Mouse (Mus musculus) urinary bladder, postnatal 25 days (tissue): ENCODE measurements around the gene Rai14.

ENCODE experiments used
- DNase-seq: peaks from one replicate; pipeline ENCODE4 v3.0.0; 2022; ENCODE audit warnings: low spot score

The Rai14 gene

DNA sequence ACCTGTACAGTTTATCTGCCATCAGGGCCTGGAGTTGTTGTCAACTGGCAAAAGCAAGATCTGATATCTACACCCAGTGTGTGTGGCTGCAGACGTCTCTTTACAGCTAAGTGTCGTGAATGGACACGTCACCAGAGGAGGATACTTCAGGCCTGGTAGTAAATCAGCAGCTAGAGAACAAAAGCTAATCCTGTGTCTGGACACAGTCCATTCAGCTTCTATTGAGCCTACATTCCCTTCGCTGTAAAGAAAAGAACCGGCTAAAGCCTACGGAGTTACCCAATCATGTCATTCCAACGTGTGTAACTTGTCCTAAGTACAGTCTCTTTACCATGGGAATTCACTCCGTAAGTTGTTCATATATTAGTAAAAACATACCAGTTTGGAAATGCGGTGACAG lies 103.4 kb downstream of the Rai14 start:
- no peak for DNase-seq

DNA sequence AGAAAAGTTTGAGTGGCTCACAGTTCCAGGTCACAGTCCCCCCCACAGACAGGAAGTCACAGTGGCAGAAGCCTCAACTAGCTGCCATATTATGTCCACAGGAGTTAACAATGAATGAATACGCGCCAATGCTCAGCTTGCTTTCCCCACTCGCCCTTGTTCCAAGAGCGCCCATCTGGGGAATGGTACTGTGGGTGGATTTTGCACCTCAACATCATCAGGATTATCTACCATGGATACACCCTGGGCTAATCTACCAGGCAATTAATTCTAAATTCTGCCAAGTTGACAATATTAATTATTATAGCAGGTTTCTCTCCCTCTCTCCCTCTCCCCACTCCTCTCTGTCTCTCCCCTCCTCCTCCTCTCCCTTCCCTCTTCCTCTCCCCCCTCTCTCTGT lies 105.3 kb downstream of the Rai14 start:
- DNase-seq: no peak

DNA sequence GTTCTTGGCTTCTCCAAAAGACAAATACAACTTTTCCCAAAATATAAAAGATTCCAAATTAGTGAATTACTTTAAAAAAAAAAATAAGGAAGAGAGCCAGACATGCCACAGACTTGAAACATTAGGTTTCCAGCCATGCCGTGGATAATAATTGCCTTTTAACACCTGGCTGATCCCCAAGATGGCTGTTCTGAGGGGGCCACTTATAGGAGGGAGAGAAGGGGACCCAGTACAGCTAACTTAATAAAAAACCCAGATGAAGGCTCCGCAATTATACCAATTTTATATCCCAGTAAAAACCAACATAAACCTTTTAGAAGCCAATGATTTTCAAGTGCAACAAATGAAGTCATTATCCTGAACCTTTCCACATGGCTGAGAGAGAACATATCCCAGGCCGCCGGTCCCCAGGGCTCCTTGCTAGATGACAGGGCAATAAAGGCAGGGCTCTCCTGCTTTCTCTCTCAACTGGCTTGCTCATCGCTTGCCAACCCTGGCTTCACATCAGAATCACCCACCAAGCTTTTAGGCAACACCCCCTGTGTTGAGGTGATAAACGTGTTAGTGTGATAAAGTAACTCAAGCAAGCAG lies 105.8 kb downstream of the Rai14 start:
- no peak for DNase-seq

GRCm38 (mm10) chr15:10599413-10599812 lies 115.0 kb downstream of the Rai14 start:
- DNase-seq: no peak

GRCm38 (mm10) chr15:10598259-10599225 lies 115.9 kb downstream of the Rai14 start:
- DNase-seq: no peak

DNA sequence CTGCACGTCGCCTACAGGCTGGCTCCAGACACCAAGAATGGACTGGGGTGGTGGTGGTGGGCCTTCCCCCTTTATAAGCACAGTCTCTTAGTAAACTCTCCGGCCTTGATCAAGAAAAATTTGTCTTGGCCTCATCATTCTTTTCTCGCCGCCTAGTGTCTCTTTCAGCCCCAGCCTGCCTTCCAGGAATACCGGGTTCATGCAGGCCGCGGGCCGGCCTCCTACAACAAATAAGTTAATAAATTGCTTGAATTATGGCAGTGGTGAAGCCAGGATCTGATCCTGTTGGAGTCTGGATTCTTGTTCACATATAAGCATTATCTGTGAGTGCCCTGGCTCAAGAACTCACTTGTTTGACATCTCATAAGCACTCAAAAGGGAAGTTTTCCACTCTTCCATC lies 117.6 kb downstream of the Rai14 start:
- no peak for DNase-seq

- no peak for DNase-seq
These were observed 119.0 kb downstream of the Rai14 start for GRCm38 (mm10) chr15:10595408-10595807.

DNA sequence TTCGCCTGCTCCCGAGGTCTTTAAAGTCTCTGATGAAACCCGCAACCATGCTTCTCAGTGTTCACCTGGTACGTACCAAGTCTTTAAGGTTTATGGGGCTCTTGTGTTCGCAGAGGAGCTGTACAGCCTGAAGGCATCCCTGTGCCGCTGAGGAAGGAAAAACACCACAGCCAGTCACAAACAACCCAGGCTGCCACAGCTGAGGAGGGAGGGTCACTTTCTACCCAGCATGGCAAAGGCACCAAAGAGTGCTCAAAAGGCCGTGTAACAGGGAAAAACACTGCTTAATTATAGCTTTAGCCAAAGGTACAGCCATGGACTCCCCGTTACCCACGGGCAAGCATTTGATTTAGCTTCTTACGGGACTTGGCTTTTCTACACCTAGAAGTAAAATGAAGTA lies 119.5 kb downstream of the Rai14 start:
- DNase-seq: no peak

- no peak for DNase-seq
These were observed 121.3 kb downstream of the Rai14 start for GRCm38 (mm10) chr15:10593094-10593493.

DNA sequence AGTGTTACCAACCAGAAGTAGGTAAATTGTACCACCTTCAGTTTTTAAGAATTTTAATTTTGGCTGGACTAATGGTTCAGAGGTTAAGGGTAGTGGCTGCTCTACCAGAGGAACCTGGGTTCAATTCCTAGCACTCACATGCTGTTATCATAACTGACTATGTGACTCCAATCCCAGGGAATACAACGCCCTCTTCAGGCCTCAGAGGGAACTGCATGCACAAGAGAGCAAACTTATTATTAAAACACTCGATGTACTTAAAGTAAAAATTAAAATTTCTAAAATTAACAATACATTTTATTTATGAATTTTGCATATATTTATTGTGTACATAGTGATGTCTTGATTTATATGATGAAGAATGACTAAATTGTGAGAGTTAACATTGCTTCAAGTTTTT lies 127.9 kb downstream of the Rai14 start:
- DNase-seq: no peak

DNA sequence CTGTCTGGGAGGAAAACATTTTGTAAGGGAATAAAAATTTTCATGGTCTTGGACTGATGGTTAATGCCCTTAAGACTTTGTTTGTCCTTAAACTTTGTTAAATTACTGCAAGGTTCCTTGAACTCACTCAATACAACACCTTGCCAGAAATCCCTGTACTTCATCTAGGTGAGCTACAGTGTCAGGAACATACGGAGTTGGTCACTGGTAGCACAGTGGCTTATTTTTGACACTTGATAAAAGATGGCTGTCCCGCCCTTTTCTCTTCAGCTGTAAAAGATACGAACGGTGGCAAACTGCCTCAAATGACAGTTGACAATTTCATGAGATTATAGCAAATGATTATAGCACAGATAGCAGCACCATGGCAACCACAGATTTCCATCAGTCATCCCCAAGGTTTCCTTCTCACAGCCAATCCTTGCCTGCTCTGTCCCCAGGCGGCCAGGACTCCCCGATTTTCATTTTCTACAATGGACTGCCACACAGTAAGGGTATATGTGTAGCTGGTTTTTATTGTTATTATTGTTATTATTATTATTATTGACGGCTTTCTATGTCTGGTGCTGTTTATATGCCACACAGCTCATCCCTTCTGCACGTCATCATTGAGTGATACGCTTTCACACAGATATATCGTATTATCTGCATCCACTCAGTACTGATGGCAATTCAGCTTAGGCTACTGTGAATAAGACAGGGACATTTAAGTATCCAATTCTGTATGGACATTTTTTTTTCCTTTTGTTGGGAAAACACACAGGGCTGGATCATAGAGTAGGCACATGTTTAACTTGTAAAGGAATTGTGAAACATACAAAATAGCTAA lies 129.9 kb downstream of the Rai14 start:
- DNase-seq: no peak

DNA sequence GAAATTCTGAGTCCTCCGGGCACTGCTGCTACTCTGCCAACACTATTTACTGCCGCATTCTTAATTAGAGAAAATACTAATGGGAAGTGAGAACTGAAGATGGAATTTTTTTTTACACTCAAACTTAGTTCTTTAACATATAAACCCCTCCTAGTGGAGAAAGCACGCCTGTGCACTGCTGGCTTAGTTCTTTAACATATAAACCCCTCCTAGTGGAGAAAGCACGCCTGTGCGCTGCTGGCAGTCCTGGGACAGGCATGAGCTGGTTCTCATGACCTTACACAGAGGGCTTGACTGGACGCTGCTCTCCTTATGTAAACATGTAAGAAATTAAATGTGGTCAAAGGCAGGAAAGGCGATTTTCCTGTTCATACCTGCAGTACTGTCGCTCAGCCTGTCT lies 131.0 kb downstream of the Rai14 start:
- DNase-seq: peak; percentile 23

DNA sequence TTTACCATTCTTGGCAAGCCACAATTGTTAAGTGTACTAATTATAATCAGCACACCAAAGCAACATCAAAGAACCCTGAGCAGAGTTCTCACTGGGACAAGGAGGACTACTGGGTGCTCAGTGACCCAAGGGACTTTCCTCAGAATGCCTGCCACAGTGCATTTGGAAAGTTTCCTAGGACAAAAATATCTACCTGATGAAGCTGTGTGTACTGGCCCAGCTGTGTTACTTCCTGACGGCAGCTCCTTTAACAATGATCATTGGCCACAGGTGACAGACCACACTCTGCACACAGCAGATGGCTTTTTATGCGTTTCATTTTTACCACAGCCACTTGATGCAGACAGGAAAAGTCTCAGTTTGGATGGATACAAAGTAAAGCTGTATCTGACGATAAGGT lies 135.3 kb downstream of the Rai14 start:
- DNase-seq: no peak

GRCm38 (mm10) chr15:10566486-10566885 lies 147.9 kb downstream of the Rai14 start:
- DNase-seq: no peak

GRCm38 (mm10) chr15:10564201-10564600 lies 150.2 kb downstream of the Rai14 start:
- no peak for DNase-seq

DNA sequence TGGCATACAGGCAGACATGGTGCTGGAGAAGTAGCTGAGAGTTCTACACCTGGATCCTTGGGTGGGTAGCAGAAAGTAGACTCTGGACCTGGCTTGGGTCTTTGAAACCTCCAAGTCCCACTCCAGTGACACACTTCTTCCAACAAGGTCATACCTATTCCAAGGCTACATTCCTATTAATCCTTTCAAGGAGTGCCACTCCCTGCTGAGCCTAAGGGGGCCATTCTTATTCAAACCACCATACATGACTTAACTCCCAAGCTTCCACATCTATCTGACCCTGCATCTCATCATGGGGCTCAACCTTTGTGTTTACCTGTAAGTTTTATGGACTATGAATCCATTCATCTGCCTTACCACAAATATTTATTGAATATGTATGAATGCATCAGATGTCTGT lies 152.1 kb downstream of the Rai14 start:
- no peak for DNase-seq

DNA sequence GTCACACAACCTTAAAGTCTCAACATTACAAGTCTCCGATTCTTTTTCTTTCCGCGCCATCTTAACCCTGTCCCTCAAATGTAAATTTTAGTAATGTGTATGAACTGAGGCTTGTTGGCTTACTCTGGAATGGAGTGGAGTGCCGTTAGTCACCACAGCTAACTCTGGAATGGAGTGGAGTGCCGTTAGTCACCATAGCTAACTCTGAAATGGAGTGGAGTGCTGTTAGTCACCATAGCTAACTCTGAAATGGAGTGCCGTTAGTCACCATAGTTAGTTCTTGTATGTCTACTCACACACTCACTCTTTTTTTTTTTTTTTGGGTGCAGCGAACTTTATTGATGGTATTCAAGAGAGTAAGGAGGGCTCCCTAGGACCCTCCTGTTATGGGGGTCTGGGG lies 154.4 kb downstream of the Rai14 start:
- no peak for DNase-seq

GRCm38 (mm10) chr15:10558465-10558864 lies 156.0 kb downstream of the Rai14 start, which contains the start of gene Ttc23l:
TSS of gene Ttc23l (minus strand) at chr15:10558668.
- DNase-seq: no peak

DNA sequence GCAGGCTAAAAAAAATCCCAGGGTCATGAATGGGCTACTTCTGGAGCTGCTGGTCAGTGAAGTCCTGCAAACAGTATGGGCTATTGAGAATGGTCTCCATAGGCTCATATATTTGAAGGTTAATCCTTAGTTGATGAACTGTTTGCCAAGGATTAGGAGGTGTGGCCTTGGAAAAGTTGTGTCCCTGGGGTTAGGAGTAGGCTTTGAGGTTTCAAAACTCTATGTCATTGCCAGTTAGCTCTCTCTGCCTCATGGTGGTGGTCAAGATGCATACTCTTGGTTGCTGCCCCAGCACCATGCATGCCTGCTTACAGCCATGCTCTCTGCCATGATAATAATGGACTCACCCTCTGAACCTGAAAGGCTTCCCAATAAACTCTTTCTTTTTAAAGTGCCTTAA lies 160.1 kb downstream of the Rai14 start:
- DNase-seq: no peak

- no peak for DNase-seq
These were observed 173.9 kb downstream of the Rai14 start for GRCm38 (mm10) chr15:10540271-10541088.

- DNase-seq: no peak
These were observed 178.5 kb downstream of the Rai14 start for GRCm38 (mm10) chr15:10535969-10536368.

- no peak for DNase-seq
These were observed 179.8 kb downstream of the Rai14 start for GRCm38 (mm10) chr15:10534591-10534990.
